Mouse (Mus musculus) monocyte, adult 59 days (primary cell): ENCODE results near the gene Ndufb3. TPM values are rescaled to one million over a fixed set of nuclear protein-coding genes. Genes with fewer than 3 reads are reported as not detected.

Experiments
- total RNA-seq, 2 experiments: library from RNA; stranded (reverse); gene quantifications; one replicate each; pipeline ENCODE4 v1.2.4; 2023

Ndufb3 gene
- total RNA-seq: 10 to 100 TPM; 40.6 to 42.1 TPM

DNA sequence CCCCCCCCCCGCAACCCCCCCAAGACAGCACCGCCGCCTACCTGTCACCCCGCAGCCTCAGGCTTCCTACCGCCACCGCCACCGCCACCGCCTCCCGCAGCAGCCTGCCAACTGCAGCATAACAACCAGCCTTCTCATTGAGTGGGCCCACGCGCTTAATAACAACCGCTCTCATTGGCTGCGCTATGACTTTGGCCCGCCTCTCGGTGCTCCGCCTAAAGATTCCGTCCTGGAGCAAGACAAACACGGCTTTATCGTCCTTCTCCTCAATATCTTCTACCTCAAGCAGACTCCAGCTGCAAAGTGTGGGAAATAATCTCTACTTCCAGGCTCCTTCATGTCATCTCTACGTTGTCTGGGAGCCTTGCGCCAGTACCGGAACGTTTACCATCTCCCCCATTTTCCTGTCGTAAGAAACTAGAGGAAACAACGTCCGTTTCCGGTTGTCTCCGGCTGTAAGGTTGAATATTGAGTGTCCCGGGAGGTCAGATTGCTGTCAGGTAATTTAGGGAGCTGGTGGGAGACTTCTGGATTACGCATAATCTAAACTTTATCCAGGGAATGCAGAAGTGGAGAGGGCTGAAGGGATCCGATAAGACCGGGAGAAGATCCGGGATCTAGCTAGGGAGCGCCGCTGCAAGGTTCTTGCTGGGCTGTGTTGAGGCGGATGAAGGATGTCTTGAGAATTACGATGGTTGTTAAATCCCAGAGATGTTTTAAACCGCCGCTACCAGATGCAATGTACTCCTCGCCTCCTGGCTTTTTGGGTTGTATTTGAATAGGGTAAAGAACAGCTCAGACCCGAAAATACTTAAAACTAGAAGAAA lies at the start of gene Ndufb3, which contains the start of gene Fam126b:
Gene Ndufb3 (plus strand): TSS at position 214 of the 827 bp plus-strand sequence.
Gene Fam126b (minus strand): TSS at position 153 of the 827 bp plus-strand sequence.

Other genes with a start within 250 kb of the Ndufb3 start
- 100 to 1,000 TPM; 109 to 110 TPM for gene Bzw1, start 193.5 kb upstream of the Ndufb3 start, total RNA-seq
- gene Clk1, start 162.3 kb upstream of the Ndufb3 start, total RNA-seq: 100 to 1,000 TPM; 866 to 913 TPM
- 10 to 100 TPM in 1 of 2 experiments, 1 to 10 TPM in 1; 6.9 to 12.1 TPM for gene Nif3l1, start 141.2 kb upstream of the Ndufb3 start, total RNA-seq
- gene Ppil3, start 140.9 kb upstream of the Ndufb3 start, total RNA-seq: 10 to 100 TPM; 21.3 to 23.5 TPM
- gene Orc2, start 81.3 kb upstream of the Ndufb3 start, total RNA-seq: 10 to 100 TPM; 10.1 to 12.7 TPM
- 10 to 100 TPM in 1 of 2 experiments, 1 to 10 TPM in 1; 5.3 to 11.0 TPM for gene Fam126b, start 61 bp upstream of the Ndufb3 start, total RNA-seq
- gene Als2cr12, start 109.6 kb downstream of the Ndufb3 start, total RNA-seq: 1 to 10 TPM in 1 of 2 experiments, under 1 TPM in 1; 0.34 to 1.3 TPM
- 100 to 1,000 TPM; 164 to 165 TPM for gene Cflar, start 125.1 kb downstream of the Ndufb3 start, total RNA-seq
- 10 to 100 TPM; 69.2 to 91.4 TPM for gene Casp8, start 209.0 kb downstream of the Ndufb3 start, total RNA-seq